Mouse (Mus musculus) cerebellum, adult 2 months (tissue): ENCODE measurements around the gene Tefm.

Experiments used
- CTCF ChIP-seq: fragments of 200-500 bp; IDR thresholded peaks from 2 replicates; pipeline ENCODE4 v1.5.1; 2011; ENCODE audit warnings: low read depth, mild to moderate bottlenecking, control low read depth, low read length, moderate library complexity, borderline replicate concordance; ENCODE audit not compliant: insufficient read depth
- POLR2A ChIP-seq: fragments of 200-500 bp; IDR thresholded peaks from 2 replicates; pipeline ENCODE4 v1.6.1; 2011; ENCODE audit warnings: low read length, control low read depth, borderline replicate concordance; ENCODE audit not compliant: insufficient read depth

DNA sequence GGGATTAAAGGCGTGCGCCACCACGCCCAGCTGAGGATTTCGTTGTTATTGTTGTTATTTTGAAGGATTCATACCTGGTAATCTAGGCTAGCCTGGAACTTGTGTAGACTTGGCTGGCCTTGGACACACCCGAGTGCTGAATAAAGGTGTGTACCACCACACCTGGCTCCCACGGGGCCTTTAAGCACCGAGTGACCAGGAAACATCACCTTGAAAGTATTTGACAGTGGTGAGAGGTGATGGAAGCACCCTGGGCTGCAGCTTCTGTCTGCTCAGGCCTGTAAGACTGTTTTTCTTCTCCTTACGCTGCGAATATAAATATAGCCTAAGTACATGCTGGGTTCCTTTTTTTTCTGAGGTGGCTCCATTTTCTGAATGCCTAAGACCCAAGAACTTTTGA, 26.1 kb upstream of the Tefm start:
- no peak for TF ChIP-seq CTCF
- no peak for TF ChIP-seq POLR2A
